Comparison of ENCODE assay signal across 25 mouse cellular contexts in genomic region chr6:134165012-134165411, GRCm38 (mm10).
DNase-seq lines count a peak whose midpoint lies in the region; ATAC-seq and TF ChIP-seq lines count a peak whose summit lies in the region.
"Had no signal": no experiment of that assay in that cellular context is flagged by ENCODE, and none has a peak within 500 bp of the region (broad histone marks: within the 10 kb centered on the region; RNA-seq: fewer than 3 reads in every experiment).

No protein-coding gene starts in this region.

- intact Hi-C loops in heart, postnatal 36 days (cut with DNase I) = no loop called here

- H3K36me3 ChIP-seq in heart, embryonic 13.5 days = peaks cover 10% of the 10 kb centered on the region
- H3K36me3 ChIP-seq in lung, postnatal 0 days (ENCODE audit: insufficient read depth, low read length) = no peaks in the 10 kb centered on the region
- H3K36me3 ChIP-seq in intestine, embryonic 15.5 days = 0 out of 2 replicates have a peak, but pooled peaks cover 3% of the 10 kb centered on the region
- H3K36me3 ChIP-seq: limb, embryonic 15.5 days; midbrain, embryonic 12.5 days; neural tube, embryonic 15.5 days; stomach, embryonic 15.5 days had no signal

- no peak for DNase-seq in heart, postnatal 36 days
- peak; percentile 41 for DNase-seq in lung, postnatal 0 days (ENCODE audit: low spot score)
- DNase-seq in lung, postnatal 25 days (ENCODE audit: low spot score) = no peak
- DNase-seq in urinary bladder, postnatal 36 days (ENCODE audit: low spot score in 2 of 2) = no peak
- DNase-seq: adrenal gland, adult 2 months; cerebellum, adult 11-12 months; cerebellum, postnatal 10 days; gastrocnemius, postnatal 10 days; heart, postnatal 4 days; kidney, adult 8-10 months; left cerebral cortex, postnatal 4 days had no signal

- no peak for ATAC-seq in heart, embryonic 13.5 days (ENCODE audit: extremely low read depth, insufficient number of reproducible peaks, low FRiP score, low TSS enrichment)
- peak; percentile 41 for ATAC-seq in lung, postnatal 0 days
- peak; percentile 68 for ATAC-seq in granulocyte monocyte progenitor cell, adult 5-6 weeks (replicated peaks; ENCODE audit: poor library complexity, severe bottlenecking)
- ATAC-seq in intestine, embryonic 15.5 days = no peak
- ATAC-seq: inflammation-experienced regulatory T-cells, adult 6 months; Patski had no signal

- no peak overlapping the region for H3K4me3 ChIP-seq in heart, embryonic 13.5 days
- H3K4me3 ChIP-seq in lung, postnatal 0 days (ENCODE audit: low read depth, low read length) = no peak overlapping the region
- no peak overlapping the region for H3K4me3 ChIP-seq in intestine, embryonic 15.5 days (replicated peaks)
- H3K4me3 ChIP-seq: embryonic facial prominence, embryonic 12.5 days; erythroblast, embryonic 14.5 days; forebrain, embryonic 12.5 days; limb, embryonic 15.5 days; midbrain, embryonic 12.5 days; neural tube, embryonic 15.5 days; stomach, embryonic 15.5 days had no signal

- TF ChIP-seq CTCF in lung, postnatal 0 days (IDR thresholded peaks at IDR 0.05) = no peak

- TF ChIP-seq EP300 in lung, postnatal 0 days (IDR thresholded peaks at IDR 0.05) = no peak

- no peak overlapping the region for H3K4me2 ChIP-seq in heart, embryonic 13.5 days
- H3K4me2 ChIP-seq in lung, postnatal 0 days (replicated peaks; ENCODE audit: low read depth, low read length) = no peak overlapping the region
- H3K4me2 ChIP-seq in intestine, embryonic 15.5 days (replicated peaks) = no peak overlapping the region
- H3K4me2 ChIP-seq: embryonic facial prominence, embryonic 12.5 days; forebrain, embryonic 12.5 days; hindbrain, embryonic 14.5 days; limb, embryonic 15.5 days; midbrain, embryonic 12.5 days; neural tube, embryonic 15.5 days; stomach, embryonic 15.5 days had no signal

- no peaks in the 10 kb centered on the region for H3K9me3 ChIP-seq in heart, embryonic 13.5 days
- H3K9me3 ChIP-seq in lung, postnatal 0 days (ENCODE audit: low read length) = no peaks in the 10 kb centered on the region
- no peaks in the 10 kb centered on the region for H3K9me3 ChIP-seq in intestine, embryonic 15.5 days
- H3K9me3 ChIP-seq: embryonic facial prominence, embryonic 12.5 days; forebrain, embryonic 12.5 days; G1E; limb, embryonic 15.5 days; midbrain, embryonic 12.5 days; neural tube, embryonic 15.5 days; stomach, embryonic 15.5 days had no signal

- H3K4me1 ChIP-seq in heart, embryonic 13.5 days = peaks cover 76% of the 10 kb centered on the region
- no peaks in the 10 kb centered on the region; the same call in 1 of the 2 replicates for H3K4me1 ChIP-seq in lung, postnatal 0 days (ENCODE audit: insufficient read depth, low read depth, low read length)
- H3K4me1 ChIP-seq in intestine, embryonic 15.5 days (replicated peaks) = 0 out of 2 replicates have a peak, but pooled peaks cover 14% of the 10 kb centered on the region
- H3K4me1 ChIP-seq: forebrain, embryonic 12.5 days; midbrain, embryonic 12.5 days had no signal

- no peak overlapping the region for H3K9ac ChIP-seq in heart, embryonic 13.5 days
- H3K9ac ChIP-seq in lung, postnatal 0 days (replicated peaks; ENCODE audit: low read depth) = no peak overlapping the region
- H3K9ac ChIP-seq in intestine, embryonic 15.5 days = no peak overlapping the region
- H3K9ac ChIP-seq: embryonic facial prominence, embryonic 12.5 days; forebrain, embryonic 12.5 days; hindbrain, embryonic 14.5 days; limb, embryonic 15.5 days; midbrain, embryonic 12.5 days; neural tube, embryonic 15.5 days; stomach, embryonic 15.5 days had no signal

- H3K27ac ChIP-seq in heart, embryonic 13.5 days (replicated peaks) = peak overlapping the region; percentile 36; the same call in 1 of the 2 replicates
- no peak overlapping the region for H3K27ac ChIP-seq in lung, postnatal 0 days (ENCODE audit: low read length)
- H3K27ac ChIP-seq in intestine, embryonic 15.5 days = no peak overlapping the region
- H3K27ac ChIP-seq: embryonic facial prominence, embryonic 12.5 days; forebrain, embryonic 12.5 days; hindbrain, embryonic 14.5 days; limb, embryonic 15.5 days; midbrain, embryonic 12.5 days; neural tube, embryonic 15.5 days; stomach, embryonic 15.5 days had no signal

- 53% methylated on average over 8 of the region's 8 CpGs for WGBS in heart, embryonic 13.5 days
- 50% methylated on average over 8 of the region's 8 CpGs for WGBS in lung, postnatal 0 days
- 80% methylated on average over 8 of the region's 8 CpGs for WGBS in intestine, embryonic 15.5 days

- H3K27me3 ChIP-seq in heart, embryonic 13.5 days (replicated peaks) = no peaks in the 10 kb centered on the region
- no peaks in the 10 kb centered on the region for H3K27me3 ChIP-seq in lung, postnatal 0 days (replicated peaks; ENCODE audit: insufficient read depth, low read length)
- no peaks in the 10 kb centered on the region for H3K27me3 ChIP-seq in intestine, embryonic 15.5 days (replicated peaks)
- H3K27me3 ChIP-seq: embryonic facial prominence, embryonic 12.5 days; forebrain, embryonic 12.5 days; limb, embryonic 15.5 days; midbrain, embryonic 12.5 days; neural tube, embryonic 15.5 days; Patski; stomach, embryonic 15.5 days had no signal

Comparison
In these comparisons a context has a peak if more than half of its experiments do, and no peak if none do; other contexts are left out.
1. ATAC-seq: peak in lung, postnatal 0 days (single experiment) and granulocyte monocyte progenitor cell, adult 5-6 weeks (single experiment); none in heart, embryonic 13.5 days (single experiment) and intestine, embryonic 15.5 days (single experiment).